Mouse (Mus musculus) NIH3T3 (cell line): ENCODE data around the gene Mast1.

ENCODE experiments used
- DNase-seq: peaks from one replicate; pipeline ENCODE4 v3.0.0-alpha.2; 2012; ENCODE audit warnings: low read depth

Mast1 gene

GRCm38 (mm10) chr8:84943699-84944098, 6.5 kb upstream of the Mast1 start:
- DNase-seq: no peak

- DNase-seq: no peak
These were observed 694 bp upstream of the Mast1 start for GRCm38 (mm10) chr8:84937620-84938485.

- DNase-seq: no peak
These were observed 858 bp downstream of the Mast1 start for GRCm38 (mm10) chr8:84936041-84936961.

- DNase-seq: no peak
These were observed 1.7 kb downstream of the Mast1 start for GRCm38 (mm10) chr8:84935489-84935888.

GRCm38 (mm10) chr8:84934860-84935259, 2.3 kb downstream of the Mast1 start:
- no peak for DNase-seq

- DNase-seq: no peak
These were observed 3.2 kb downstream of the Mast1 start for GRCm38 (mm10) chr8:84933767-84934559.

GRCm38 (mm10) chr8:84930582-84930981, 6.6 kb downstream of the Mast1 start:
- no peak for DNase-seq

GRCm38 (mm10) chr8:84928456-84929306, 8.5 kb downstream of the Mast1 start:
- peak; percentile 91 for DNase-seq

GRCm38 (mm10) chr8:84927513-84927912, 9.6 kb downstream of the Mast1 start:
- no peak for DNase-seq

GRCm38 (mm10) chr8:84925557-84925956, 11.6 kb downstream of the Mast1 start:
- no peak for DNase-seq

GRCm38 (mm10) chr8:84921596-84921995, 15.6 kb downstream of the Mast1 start:
- DNase-seq: peak; percentile 73

GRCm38 (mm10) chr8:84918646-84919045, 18.5 kb downstream of the Mast1 start:
- no peak for DNase-seq

- DNase-seq: no peak
These were observed 19.4 kb downstream of the Mast1 start for GRCm38 (mm10) chr8:84917781-84918180.

- DNase-seq: no peak
These were observed 21.9 kb downstream of the Mast1 start for GRCm38 (mm10) chr8:84915269-84915668.

- peak; percentile 31 for DNase-seq
These were observed 23.2 kb downstream of the Mast1 start for GRCm38 (mm10) chr8:84913960-84914359.

GRCm38 (mm10) chr8:84913502-84913900, 23.7 kb downstream of the Mast1 start:
- DNase-seq: no peak

GRCm38 (mm10) chr8:84912895-84913501, 24.2 kb downstream of the Mast1 start:
- no peak for DNase-seq

- no peak for DNase-seq
These were observed 24.8 kb downstream of the Mast1 start for GRCm38 (mm10) chr8:84912391-84912790.

- DNase-seq: no peak
These were observed 25.3 kb downstream of the Mast1 start for GRCm38 (mm10) chr8:84911854-84912253.

- no peak for DNase-seq
These were observed 26.6 kb downstream of the Mast1 start for GRCm38 (mm10) chr8:84910551-84910950.

GRCm38 (mm10) chr8:84909949-84910348, 27.2 kb downstream of the Mast1 start:
- DNase-seq: no peak
